Mouse (Mus musculus) megakaryocyte, embryonic 14.5 days (primary cell): ENCODE data around the gene Lhpp. TPM values are rescaled to one million over a fixed set of nuclear protein-coding genes. Genes with fewer than 3 reads are reported as not detected.
A peak's percentile ranks its signal among the peaks of the same experiment; 100 is the strongest.

Source experiments
- H3K27me3 ChIP-seq: replicated peaks from 2 replicates; pipeline ENCODE3; 2012; ENCODE audit warnings: inconsistent platforms
- H3K36me3 ChIP-seq: replicated peaks from 2 replicates; pipeline ENCODE3; 2012; ENCODE audit warnings: low read length, inconsistent platforms, mixed read lengths
- H3K4me1 ChIP-seq: 2 replicates; pipeline ENCODE4 v1.6.1; 2012; ENCODE audit warnings: inconsistent platforms
- H3K4me3 ChIP-seq: replicated peaks from 2 replicates; pipeline ENCODE3; 2012; ENCODE audit warnings: moderate library complexity, mild to moderate bottlenecking, inconsistent platforms
- H3K9me3 ChIP-seq: 2 replicates; pipeline ENCODE4 v1.6.1; 2012; ENCODE audit warnings: inconsistent platforms
- FLI1 ChIP-seq: IDR thresholded peaks from 2 replicates; pipeline ENCODE4 v1.6.1; 2012; ENCODE audit warnings: low read length, inconsistent platforms, mixed read lengths
- GATA1 ChIP-seq: IDR thresholded peaks from 3 replicates; pipeline ENCODE4 v1.6.1; 2012; ENCODE audit warnings: mixed read lengths, low read length, inconsistent platforms, borderline replicate concordance
- polyA plus RNA-seq: library from polyadenylated mRNA; stranded (reverse); fragments of >175 nt; gene quantifications from 2 replicates; pipeline ENCODE4 v1.2.3, GENCODE M21; 2012; ENCODE audit warnings: low replicate concordance; ENCODE audit not compliant: insufficient read depth

Gene Lhpp
- polyA plus RNA-seq, 1 experiment, result 2.5 TPM

- no peaks in the 10 kb centered on the region for H3K9me3 ChIP-seq
- TF ChIP-seq FLI1, result no peak
- no peak for TF ChIP-seq GATA1
- peaks cover 37% of the 10 kb centered on the region for H3K4me1 ChIP-seq
- H3K4me3 ChIP-seq, result peak overlapping the region; percentile 99
- no peaks in the 10 kb centered on the region for H3K36me3 ChIP-seq
- peaks cover 28% of the 10 kb centered on the region for H3K27me3 ChIP-seq
Measured at GRCm38 (mm10) chr7:132576891-132577290, 33.5 kb upstream of the Lhpp start.

- Histone ChIP-seq H3K4me1 (peaks cover 9% of the 10 kb centered on the region), H3K27me3 (peaks cover 49% of the 10 kb centered on the region), H3K36me3 (no peaks in the 10 kb centered on the region), H3K4me3 (no peak overlapping the region), H3K9me3 (peaks cover 9% of the 10 kb centered on the region)
- no peak for TF ChIP-seq FLI1
- TF ChIP-seq GATA1, result no peak
Measured at GRCm38 (mm10) chr7:132580511-132580910, 29.9 kb upstream of the Lhpp start.

- Histone ChIP-seq H3K9me3 (peaks cover 9% of the 10 kb centered on the region), H3K27me3 (peaks cover 49% of the 10 kb centered on the region), H3K4me1 (peaks cover 7% of the 10 kb centered on the region), H3K36me3 (no peaks in the 10 kb centered on the region), H3K4me3 (no peak overlapping the region)
- TF ChIP-seq GATA1 (no peak), FLI1 (no peak)
Measured at GRCm38 (mm10) chr7:132581441-132581840, 29.0 kb upstream of the Lhpp start.

GRCm38 (mm10) chr7:132585695-132586491, 24.5 kb upstream of the Lhpp start:
- Histone ChIP-seq H3K4me3 (no peak overlapping the region), H3K4me1 (no peaks in the 10 kb centered on the region), H3K36me3 (no peaks in the 10 kb centered on the region), H3K9me3 (peaks cover 9% of the 10 kb centered on the region), H3K27me3 (peaks cover 40% of the 10 kb centered on the region)
- TF ChIP-seq FLI1 (no peak), GATA1 (no peak)

GRCm38 (mm10) chr7:132587167-132587566, 23.3 kb upstream of the Lhpp start:
- Histone ChIP-seq H3K9me3 (peaks cover 9% of the 10 kb centered on the region), H3K4me1 (no peaks in the 10 kb centered on the region), H3K4me3 (no peak overlapping the region), H3K36me3 (no peaks in the 10 kb centered on the region), H3K27me3 (peaks cover 47% of the 10 kb centered on the region)
- no peak for TF ChIP-seq GATA1
- no peak for TF ChIP-seq FLI1

GRCm38 (mm10) chr7:132589610-132590009, 20.8 kb upstream of the Lhpp start:
- no peaks in the 10 kb centered on the region for H3K9me3 ChIP-seq
- H3K4me1 ChIP-seq, result no peaks in the 10 kb centered on the region
- H3K36me3 ChIP-seq, result no peaks in the 10 kb centered on the region
- H3K27me3 ChIP-seq, result peaks cover 49% of the 10 kb centered on the region
- no peak overlapping the region for H3K4me3 ChIP-seq
- TF ChIP-seq GATA1 (no peak), FLI1 (no peak)

GRCm38 (mm10) chr7:132593762-132594161, 16.7 kb upstream of the Lhpp start:
- H3K27me3 ChIP-seq, result peaks cover 78% of the 10 kb centered on the region
- no peaks in the 10 kb centered on the region for H3K36me3 ChIP-seq
- TF ChIP-seq GATA1 (no peak), FLI1 (no peak)
- peaks cover 22% of the 10 kb centered on the region for H3K4me1 ChIP-seq
- H3K9me3 ChIP-seq, result no peaks in the 10 kb centered on the region
- no peak overlapping the region for H3K4me3 ChIP-seq

GRCm38 (mm10) chr7:132594325-132594724, 16.1 kb upstream of the Lhpp start:
- no peaks in the 10 kb centered on the region for H3K36me3 ChIP-seq
- TF ChIP-seq GATA1 (no peak), FLI1 (no peak)
- no peak overlapping the region for H3K4me3 ChIP-seq
- H3K9me3 ChIP-seq, result no peaks in the 10 kb centered on the region
- peaks cover 83% of the 10 kb centered on the region for H3K27me3 ChIP-seq
- H3K4me1 ChIP-seq, result peaks cover 28% of the 10 kb centered on the region

- Histone ChIP-seq H3K27me3 (peaks cover 93% of the 10 kb centered on the region), H3K4me1 (peaks cover 40% of the 10 kb centered on the region)
Measured at GRCm38 (mm10) chr7:132595787-132596186, 14.7 kb upstream of the Lhpp start.

GRCm38 (mm10) chr7:132596557-132597250, 13.7 kb upstream of the Lhpp start:
- Histone ChIP-seq H3K9me3 (no peaks in the 10 kb centered on the region), H3K36me3 (no peaks in the 10 kb centered on the region), H3K4me1 (peaks cover 40% of the 10 kb centered on the region), H3K4me3 (peak overlapping the region; percentile 87), H3K27me3 (peaks cover 95% of the 10 kb centered on the region)
- no peak for TF ChIP-seq GATA1
- no peak for TF ChIP-seq FLI1

More at GRCm38 (mm10) chr7:132595787-132596186, 14.7 kb upstream of the Lhpp start:
- H3K9me3 ChIP-seq, result no peaks in the 10 kb centered on the region
- TF ChIP-seq FLI1, result no peak
- TF ChIP-seq GATA1, result no peak
- no peaks in the 10 kb centered on the region for H3K36me3 ChIP-seq
- no peak overlapping the region for H3K4me3 ChIP-seq
